Mouse (Mus musculus): ENCODE results near the gene Bmper. TPM values are rescaled to one million over a fixed set of nuclear protein-coding genes. Genes with fewer than 3 reads are reported as not detected.

Gene Bmper
- polyA plus RNA-seq, 1 experiment: not detected

- TF ChIP-seq GATA1 (IDR thresholded peaks at IDR 0.05; ENCODE audit: low read length) (no peak), TAL1 (IDR thresholded peaks at IDR 0.05; ENCODE audit: low read length) (no peak)
Measured at GRCm38 (mm10) chr9:23250026-23250425, 27.1 kb downstream of the Bmper start.

GRCm38 (mm10) chr9:23251001-23251400 lies 28.1 kb downstream of the Bmper start:
- Histone ChIP-seq H3K36me3 (ENCODE audit: control insufficient read depth) (no peaks in the 10 kb centered on the region), H3K27me3 (ENCODE audit: control insufficient read depth) (no peaks in the 10 kb centered on the region), H3K4me1 (ENCODE audit: control insufficient read depth) (no peaks in the 10 kb centered on the region), H3K9me3 (ENCODE audit: control insufficient read depth, low read length) (no peaks in the 10 kb centered on the region), H3K4me3 (replicated peaks) (no peak overlapping the region)
- TF ChIP-seq GATA1 (IDR thresholded peaks at IDR 0.05; ENCODE audit: low read length) (no peak), TAL1 (IDR thresholded peaks at IDR 0.05; ENCODE audit: low read length) (no peak)

More at GRCm38 (mm10) chr9:23250026-23250425, 27.1 kb downstream of the Bmper start:
- no peaks in the 10 kb centered on the region for H3K9me3 ChIP-seq (ENCODE audit: control insufficient read depth, low read length)
- no peak overlapping the region for H3K4me3 ChIP-seq (replicated peaks)
- H3K27me3 ChIP-seq (ENCODE audit: control insufficient read depth): no peaks in the 10 kb centered on the region
- H3K4me1 ChIP-seq (ENCODE audit: control insufficient read depth): no peaks in the 10 kb centered on the region
- H3K36me3 ChIP-seq (ENCODE audit: control insufficient read depth): no peaks in the 10 kb centered on the region

GRCm38 (mm10) chr9:23253624-23254023 lies 30.7 kb downstream of the Bmper start:
- no peak for TF ChIP-seq TAL1 (IDR thresholded peaks at IDR 0.05; ENCODE audit: low read length)
- no peak for TF ChIP-seq GATA1 (IDR thresholded peaks at IDR 0.05; ENCODE audit: low read length)
- no peaks in the 10 kb centered on the region for H3K4me1 ChIP-seq (ENCODE audit: control insufficient read depth)
- H3K27me3 ChIP-seq (ENCODE audit: control insufficient read depth): no peaks in the 10 kb centered on the region
- H3K9me3 ChIP-seq (ENCODE audit: control insufficient read depth, low read length): no peaks in the 10 kb centered on the region
- no peaks in the 10 kb centered on the region for H3K36me3 ChIP-seq (ENCODE audit: control insufficient read depth)
- H3K4me3 ChIP-seq (replicated peaks): no peak overlapping the region

GRCm38 (mm10) chr9:23254237-23255214 lies 31.6 kb downstream of the Bmper start:
- no peaks in the 10 kb centered on the region for H3K27me3 ChIP-seq (ENCODE audit: control insufficient read depth)
- H3K4me1 ChIP-seq (ENCODE audit: control insufficient read depth): no peaks in the 10 kb centered on the region
- no peaks in the 10 kb centered on the region for H3K9me3 ChIP-seq (ENCODE audit: control insufficient read depth, low read length)
- H3K4me3 ChIP-seq (replicated peaks): no peak overlapping the region
- no peak for TF ChIP-seq TAL1 (IDR thresholded peaks at IDR 0.05; ENCODE audit: low read length)
- no peak for TF ChIP-seq GATA1 (IDR thresholded peaks at IDR 0.05; ENCODE audit: low read length)
- H3K36me3 ChIP-seq (ENCODE audit: control insufficient read depth): no peaks in the 10 kb centered on the region

- Histone ChIP-seq H3K36me3 (ENCODE audit: control insufficient read depth) (no peaks in the 10 kb centered on the region), H3K27me3 (ENCODE audit: control insufficient read depth) (no peaks in the 10 kb centered on the region), H3K4me3 (replicated peaks) (no peak overlapping the region), H3K9me3 (ENCODE audit: control insufficient read depth, low read length) (no peaks in the 10 kb centered on the region), H3K4me1 (ENCODE audit: control insufficient read depth) (no peaks in the 10 kb centered on the region)
- TF ChIP-seq GATA1 (IDR thresholded peaks at IDR 0.05; ENCODE audit: low read length) (no peak), TAL1 (IDR thresholded peaks at IDR 0.05; ENCODE audit: low read length) (no peak)
Measured at GRCm38 (mm10) chr9:23255841-23256240, 33.0 kb downstream of the Bmper start.

- TF ChIP-seq GATA1 (IDR thresholded peaks at IDR 0.05; ENCODE audit: low read length): no peak
- TF ChIP-seq TAL1 (IDR thresholded peaks at IDR 0.05; ENCODE audit: low read length): no peak
- Histone ChIP-seq H3K27me3 (ENCODE audit: control insufficient read depth) (no peaks in the 10 kb centered on the region), H3K4me1 (ENCODE audit: control insufficient read depth) (no peaks in the 10 kb centered on the region), H3K9me3 (ENCODE audit: control insufficient read depth, low read length) (no peaks in the 10 kb centered on the region), H3K36me3 (ENCODE audit: control insufficient read depth) (no peaks in the 10 kb centered on the region), H3K4me3 (replicated peaks) (no peak overlapping the region)
Measured at GRCm38 (mm10) chr9:23256576-23256975, 33.7 kb downstream of the Bmper start.

- Histone ChIP-seq H3K4me3 (replicated peaks) (no peak overlapping the region), H3K36me3 (ENCODE audit: control insufficient read depth) (no peaks in the 10 kb centered on the region), H3K4me1 (ENCODE audit: control insufficient read depth) (no peaks in the 10 kb centered on the region), H3K9me3 (ENCODE audit: control insufficient read depth, low read length) (no peaks in the 10 kb centered on the region), H3K27me3 (ENCODE audit: control insufficient read depth) (no peaks in the 10 kb centered on the region)
- TF ChIP-seq TAL1 (IDR thresholded peaks at IDR 0.05; ENCODE audit: low read length) (no peak), GATA1 (IDR thresholded peaks at IDR 0.05; ENCODE audit: low read length) (no peak)
Measured at GRCm38 (mm10) chr9:23261834-23262233, 39.0 kb downstream of the Bmper start.

- Histone ChIP-seq H3K36me3 (ENCODE audit: control insufficient read depth) (no peaks in the 10 kb centered on the region), H3K9me3 (ENCODE audit: control insufficient read depth, low read length) (no peaks in the 10 kb centered on the region), H3K27me3 (ENCODE audit: control insufficient read depth) (no peaks in the 10 kb centered on the region), H3K4me1 (ENCODE audit: control insufficient read depth) (no peaks in the 10 kb centered on the region), H3K4me3 (replicated peaks) (no peak overlapping the region)
- TF ChIP-seq GATA1 (IDR thresholded peaks at IDR 0.05; ENCODE audit: low read length) (no peak), TAL1 (IDR thresholded peaks at IDR 0.05; ENCODE audit: low read length) (no peak)
Measured at GRCm38 (mm10) chr9:23262851-23263250, 40.0 kb downstream of the Bmper start.

GRCm38 (mm10) chr9:23264471-23264870 lies 41.6 kb downstream of the Bmper start:
- H3K9me3 ChIP-seq (ENCODE audit: control insufficient read depth, low read length): no peaks in the 10 kb centered on the region
- no peaks in the 10 kb centered on the region for H3K27me3 ChIP-seq (ENCODE audit: control insufficient read depth)
- no peaks in the 10 kb centered on the region for H3K4me1 ChIP-seq (ENCODE audit: control insufficient read depth)
- H3K36me3 ChIP-seq (ENCODE audit: control insufficient read depth): no peaks in the 10 kb centered on the region
- TF ChIP-seq TAL1 (IDR thresholded peaks at IDR 0.05; ENCODE audit: low read length): no peak
- no peak for TF ChIP-seq GATA1 (IDR thresholded peaks at IDR 0.05; ENCODE audit: low read length)
- H3K4me3 ChIP-seq (replicated peaks): no peak overlapping the region

Measured in erythroblast, embryonic 14.5 days (primary cell).